Mouse (Mus musculus): ENCODE measurements at regions not wholly inside any gene's neighbourhood (a gene's known extent, or its start where the extent isn't known, plus 50 kb on each side); places are given as distances from the start of the nearest gene placed in this dataset.

- ATAC-seq (ENCODE audit: insufficient number of reproducible peaks, insufficient read depth, low FRiP score, low TSS enrichment, low read depth) = no peak
- Histone ChIP-seq H3K9me3 (no peaks in the 10 kb centered on the region), H3K9ac (no peak overlapping the region), H3K4me2 (no peak overlapping the region), H3K4me1 (peaks cover 21% of the 10 kb centered on the region), H3K27me3 (no peaks in the 10 kb centered on the region), H3K27ac (no peak overlapping the region), H3K4me3 (no peak overlapping the region), H3K36me3 (no peaks in the 10 kb centered on the region)
- WGBS = 84% methylated on average over 7 of the region's 7 CpGs
These were observed 80.9 kb upstream of the Ubash3b start for GRCm38 (mm10) chr9:41242372-41242771.

GRCm38 (mm10) chr9:41239097-41239451, 77.6 kb upstream of the Ubash3b start:
- ATAC-seq (ENCODE audit: insufficient number of reproducible peaks, insufficient read depth, low FRiP score, low TSS enrichment, low read depth) = peak; percentile 59; the same call in 1 of the 2 replicates
- H3K9ac ChIP-seq = no peak overlapping the region
- no peak overlapping the region for H3K4me2 ChIP-seq
- no peaks in the 10 kb centered on the region for H3K9me3 ChIP-seq
- H3K4me1 ChIP-seq = peaks cover 21% of the 10 kb centered on the region
- peak overlapping the region; percentile 88 for H3K27ac ChIP-seq
- no peak overlapping the region for H3K4me3 ChIP-seq
- WGBS = 21% methylated on average over 5 of the region's 5 CpGs
- no peaks in the 10 kb centered on the region for H3K27me3 ChIP-seq
- H3K36me3 ChIP-seq = no peaks in the 10 kb centered on the region

- peak; percentile 59; the same call in 1 of the 2 replicates for ATAC-seq (ENCODE audit: insufficient number of reproducible peaks, insufficient read depth, low FRiP score, low TSS enrichment, low read depth)
These were observed 77.0 kb upstream of the Ubash3b start for GRCm38 (mm10) chr9:41238395-41239096.

GRCm38 (mm10) chr9:41237265-41237664, 75.8 kb upstream of the Ubash3b start:
- 53% methylated on average over 5 of the region's 5 CpGs for WGBS
- no peak overlapping the region for H3K9ac ChIP-seq
- H3K4me1 ChIP-seq = peaks cover 21% of the 10 kb centered on the region
- H3K4me2 ChIP-seq = no peak overlapping the region
- ATAC-seq (ENCODE audit: insufficient number of reproducible peaks, insufficient read depth, low FRiP score, low TSS enrichment, low read depth) = no peak
- peak overlapping the region; percentile 88 for H3K27ac ChIP-seq
- no peaks in the 10 kb centered on the region for H3K36me3 ChIP-seq
- H3K27me3 ChIP-seq = no peaks in the 10 kb centered on the region
- no peaks in the 10 kb centered on the region for H3K9me3 ChIP-seq
- H3K4me3 ChIP-seq = no peak overlapping the region

More at GRCm38 (mm10) chr9:41238395-41239096, 77.0 kb upstream of the Ubash3b start:
- H3K4me2 ChIP-seq = no peak overlapping the region
- 18% methylated on average over 5 of the region's 5 CpGs for WGBS
- peaks cover 21% of the 10 kb centered on the region for H3K4me1 ChIP-seq
- H3K9ac ChIP-seq = no peak overlapping the region
- no peaks in the 10 kb centered on the region for H3K36me3 ChIP-seq
- H3K9me3 ChIP-seq = no peaks in the 10 kb centered on the region
- H3K27ac ChIP-seq = peak overlapping the region; percentile 88
- H3K27me3 ChIP-seq = no peaks in the 10 kb centered on the region
- H3K4me3 ChIP-seq = no peak overlapping the region

- peak overlapping the region; percentile 63 for H3K4me2 ChIP-seq
- no peaks in the 10 kb centered on the region for H3K27me3 ChIP-seq
- peak; percentile 23; the same call in 1 of the 2 replicates for ATAC-seq (ENCODE audit: insufficient number of reproducible peaks, insufficient read depth, low FRiP score, low TSS enrichment, low read depth)
- WGBS = 4% methylated on average over 5 of the region's 5 CpGs
- H3K9ac ChIP-seq = peak overlapping the region; percentile 75
- H3K9me3 ChIP-seq = no peaks in the 10 kb centered on the region
- peak overlapping the region; percentile 40 for H3K4me3 ChIP-seq
- no peaks in the 10 kb centered on the region for H3K36me3 ChIP-seq
- H3K4me1 ChIP-seq = peaks cover 23% of the 10 kb centered on the region
- H3K27ac ChIP-seq = peak overlapping the region; percentile 97
These were observed 67.7 kb upstream of the Ubash3b start for GRCm38 (mm10) chr9:41229225-41229582.

- peak overlapping the region; percentile 75 for H3K9ac ChIP-seq
- H3K9me3 ChIP-seq = no peaks in the 10 kb centered on the region
- peak; percentile 87 for ATAC-seq (ENCODE audit: insufficient number of reproducible peaks, insufficient read depth, low FRiP score, low TSS enrichment, low read depth)
- no peaks in the 10 kb centered on the region for H3K36me3 ChIP-seq
- 4% methylated on average over 29 of the region's 29 CpGs for WGBS
- peaks cover 29% of the 10 kb centered on the region for H3K4me1 ChIP-seq
- H3K4me2 ChIP-seq = peak overlapping the region; percentile 63
- H3K27ac ChIP-seq = peak overlapping the region; percentile 97
- H3K27me3 ChIP-seq = no peaks in the 10 kb centered on the region
- H3K4me3 ChIP-seq = peak overlapping the region; percentile 40
These were observed 67.1 kb upstream of the Ubash3b start for GRCm38 (mm10) chr9:41228425-41229224.

- Histone ChIP-seq H3K4me3 (no peak overlapping the region), H3K36me3 (no peaks in the 10 kb centered on the region), H3K27ac (peak overlapping the region; percentile 75), H3K4me2 (peak overlapping the region; percentile 12; the same call in 1 of the 2 replicates), H3K9ac (0 out of 2 replicates have a peak overlapping the region, but pooled peaks have one; percentile 27), H3K9me3 (no peaks in the 10 kb centered on the region), H3K4me1 (peaks cover 21% of the 10 kb centered on the region), H3K27me3 (no peaks in the 10 kb centered on the region)
- 43% methylated on average over 11 of the region's 11 CpGs for WGBS
- no peak for ATAC-seq (ENCODE audit: insufficient number of reproducible peaks, insufficient read depth, low FRiP score, low TSS enrichment, low read depth)
These were observed 61.9 kb upstream of the Ubash3b start for GRCm38 (mm10) chr9:41223406-41223805.

- H3K4me2 ChIP-seq = no peak overlapping the region
- no peaks in the 10 kb centered on the region for H3K9me3 ChIP-seq
- no peak for ATAC-seq (ENCODE audit: insufficient number of reproducible peaks, insufficient read depth, low FRiP score, low TSS enrichment, low read depth)
- H3K27ac ChIP-seq = no peak overlapping the region
- peaks cover 16% of the 10 kb centered on the region for H3K4me1 ChIP-seq
- 89% methylated on average over 16 of the region's 16 CpGs for WGBS
- no peaks in the 10 kb centered on the region for H3K36me3 ChIP-seq
- no peak overlapping the region for H3K4me3 ChIP-seq
- H3K27me3 ChIP-seq = no peaks in the 10 kb centered on the region
- no peak overlapping the region for H3K9ac ChIP-seq
These were observed 61.0 kb upstream of the Ubash3b start for GRCm38 (mm10) chr9:41222346-41223015.

GRCm38 (mm10) chr9:41221110-41221790, 59.8 kb upstream of the Ubash3b start:
- WGBS = 85% methylated on average over 4 of the region's 4 CpGs
- ATAC-seq (ENCODE audit: insufficient number of reproducible peaks, insufficient read depth, low FRiP score, low TSS enrichment, low read depth) = no peak
- Histone ChIP-seq H3K27ac (no peak overlapping the region), H3K9ac (no peak overlapping the region), H3K36me3 (no peaks in the 10 kb centered on the region), H3K4me1 (peaks cover 18% of the 10 kb centered on the region), H3K4me2 (no peak overlapping the region), H3K9me3 (no peaks in the 10 kb centered on the region), H3K4me3 (no peak overlapping the region), H3K27me3 (no peaks in the 10 kb centered on the region)

- H3K4me1 ChIP-seq = peaks cover 19% of the 10 kb centered on the region
- ATAC-seq (ENCODE audit: insufficient number of reproducible peaks, insufficient read depth, low FRiP score, low TSS enrichment, low read depth) = no peak
- H3K27ac ChIP-seq = no peak overlapping the region
- no peak overlapping the region for H3K9ac ChIP-seq
- 90% methylated on average over 3 of the region's 3 CpGs for WGBS
- H3K4me3 ChIP-seq = no peak overlapping the region
- H3K36me3 ChIP-seq = no peaks in the 10 kb centered on the region
- H3K4me2 ChIP-seq = no peak overlapping the region
- H3K9me3 ChIP-seq = no peaks in the 10 kb centered on the region
- H3K27me3 ChIP-seq = no peaks in the 10 kb centered on the region
These were observed 58.7 kb upstream of the Ubash3b start for GRCm38 (mm10) chr9:41220105-41220669.

- Histone ChIP-seq H3K4me1 (peaks cover 17% of the 10 kb centered on the region), H3K27me3 (no peaks in the 10 kb centered on the region), H3K9ac (no peak overlapping the region), H3K4me3 (no peak overlapping the region), H3K36me3 (no peaks in the 10 kb centered on the region), H3K9me3 (no peaks in the 10 kb centered on the region), H3K4me2 (no peak overlapping the region), H3K27ac (no peak overlapping the region)
- 79% methylated on average over 6 of the region's 6 CpGs for WGBS
- no peak for ATAC-seq (ENCODE audit: insufficient number of reproducible peaks, insufficient read depth, low FRiP score, low TSS enrichment, low read depth)
These were observed 57.2 kb upstream of the Ubash3b start for GRCm38 (mm10) chr9:41218702-41219101.

Measured in embryonic facial prominence, embryonic 13.5 days (tissue).